Mouse (Mus musculus): ENCODE measurements around the gene Epb41.

Gene Epb41

GRCm38 (mm10) chr4:131883571-131883970 lies 191.6 kb downstream of the Epb41 start:
- DNase-seq = no peak

GRCm38 (mm10) chr4:131881306-131881705 lies 193.8 kb downstream of the Epb41 start:
- DNase-seq = no peak

GRCm38 (mm10) chr4:131879692-131880091 lies 195.4 kb downstream of the Epb41 start:
- no peak for DNase-seq

GRCm38 (mm10) chr4:131876836-131877235 lies 198.3 kb downstream of the Epb41 start:
- DNase-seq = no peak

GRCm38 (mm10) chr4:131875242-131875641 lies 199.9 kb downstream of the Epb41 start:
- no peak for DNase-seq

- no peak for DNase-seq
Observed at GRCm38 (mm10) chr4:131874567-131874966, 200.6 kb downstream of the Epb41 start.

GRCm38 (mm10) chr4:131874169-131874536 lies 201.0 kb downstream of the Epb41 start:
- no peak for DNase-seq

All from kidney, adult 8-10 months (tissue).